Mouse (Mus musculus): ENCODE results near the gene Ranbp2. TPM values are rescaled to one million over a fixed set of nuclear protein-coding genes. Genes with fewer than 3 reads are reported as not detected.

Gene Ranbp2
- total RNA-seq (2021): 10 to 100 TPM; 89.1 to 94.5 TPM

DNA sequence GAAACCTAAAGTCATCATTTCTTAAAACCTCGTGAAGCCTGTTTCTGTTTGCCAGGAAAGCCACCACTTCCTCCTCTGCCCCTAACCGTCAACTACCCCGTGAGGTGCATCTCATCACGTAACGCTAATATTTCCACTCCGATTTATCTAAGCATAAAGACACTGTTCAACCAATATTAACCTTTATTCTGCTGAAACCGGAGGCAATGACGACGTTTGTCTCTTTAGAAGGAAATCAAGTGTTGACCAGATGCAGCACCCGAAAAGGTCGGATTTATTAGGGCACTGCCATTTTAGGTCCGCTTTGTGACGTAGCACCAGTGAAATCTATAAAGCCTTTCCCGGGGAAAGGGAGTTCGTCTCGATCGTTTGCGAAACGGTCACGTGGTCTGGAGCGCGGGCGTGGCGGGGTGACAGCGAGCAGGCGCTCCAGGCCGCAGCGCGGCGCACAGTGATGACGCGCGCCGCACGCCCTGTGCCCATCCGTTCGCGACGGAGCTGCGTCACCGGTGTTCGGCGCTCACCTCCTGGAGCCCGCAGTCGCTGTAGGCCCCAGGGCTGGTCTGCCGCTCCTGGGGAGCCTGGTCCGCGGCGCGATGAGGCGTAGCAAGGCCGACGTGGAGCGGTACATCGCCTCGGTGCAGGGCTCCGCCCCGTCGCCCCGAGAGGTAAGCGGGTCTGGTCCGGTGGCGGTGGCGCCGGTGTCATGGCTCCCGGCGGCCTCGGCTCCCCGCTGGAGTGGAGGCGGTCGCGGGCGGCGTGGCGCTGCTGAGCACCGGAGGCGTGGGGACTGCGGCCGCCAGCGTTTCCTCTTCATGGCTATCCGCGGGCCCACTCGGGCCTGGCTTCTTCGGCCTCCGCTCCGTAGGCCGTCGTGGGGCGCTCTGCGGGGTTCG lies at the start of gene Ranbp2:
Gene Ranbp2, plus strand, starts transcription at position 537 of the 896 bp plus-strand sequence.
- intact Hi-C loops (cut with DNase I): loop anchor here (5.0 kb wide), 2 partner anchors 64 to 84 kb away; no protein-coding TSS in a partner anchor
- DNase-seq (ENCODE audit: low spot score in 2 of 2): peak; percentile 99 to 100

DNA sequence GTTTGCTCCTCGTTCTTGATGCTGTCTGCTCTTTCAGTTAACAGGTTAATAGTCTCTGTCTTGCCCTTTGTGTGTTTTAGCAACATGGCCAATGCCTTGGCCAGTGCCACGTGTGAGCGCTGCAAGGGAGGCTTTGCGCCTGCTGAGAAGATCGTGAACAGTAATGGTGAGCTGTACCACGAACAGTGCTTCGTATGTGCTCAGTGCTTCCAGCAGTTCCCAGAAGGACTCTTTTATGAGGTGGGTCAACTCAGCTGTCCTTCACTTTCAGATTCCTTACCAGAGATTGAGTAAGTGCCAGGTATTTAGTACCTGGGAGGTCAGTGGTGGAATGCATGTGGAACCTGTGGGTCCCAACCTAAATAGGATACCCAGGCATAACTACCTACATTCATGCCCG lies 47.8 kb upstream of the Ranbp2 start:
- no peak for DNase-seq (ENCODE audit: low spot score in 2 of 2)
- intact Hi-C loops (cut with DNase I): no loop called here

DNA sequence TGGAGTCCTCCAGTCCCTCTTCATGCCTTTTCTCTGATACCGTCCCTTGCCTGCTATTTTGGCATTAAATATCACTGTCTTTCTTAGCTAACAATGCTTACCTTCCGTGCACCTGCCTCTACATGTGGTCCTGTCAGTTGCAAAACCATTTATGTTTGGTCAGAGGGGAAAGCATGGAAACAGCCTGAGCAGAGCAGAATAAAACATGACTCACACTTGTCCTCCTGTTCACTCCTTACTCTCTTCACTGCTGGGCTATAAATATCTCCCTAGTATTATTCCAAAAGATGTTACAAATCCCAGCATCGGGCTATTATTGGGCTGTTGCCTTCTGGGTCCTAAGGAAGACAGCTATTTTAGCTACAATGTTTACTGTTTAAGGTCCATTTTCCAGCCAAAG lies 44.9 kb upstream of the Ranbp2 start:
- intact Hi-C loops (cut with DNase I): no loop called here
- peak in 1 of 2 experiments; percentile 78 for DNase-seq (ENCODE audit: low spot score in 2 of 2)

DNA sequence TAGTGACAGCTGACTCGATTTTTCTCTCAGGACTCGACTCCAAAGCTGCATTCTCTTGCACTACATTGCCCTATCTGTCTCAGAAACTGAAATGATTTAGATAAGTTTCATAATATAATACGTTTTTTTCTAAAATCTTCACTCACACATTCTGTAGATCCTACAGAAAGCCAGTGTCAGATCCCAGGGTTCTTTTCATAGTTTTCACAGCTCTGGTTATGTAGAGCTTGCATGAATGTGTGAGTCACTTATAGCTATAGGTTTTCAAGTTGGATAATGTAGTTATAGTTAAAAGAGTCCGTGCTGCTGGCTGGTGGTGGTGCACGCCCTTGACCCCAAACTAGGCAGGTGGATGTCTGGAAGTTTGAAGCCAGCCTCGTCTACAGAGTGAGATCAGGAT lies 42.1 kb upstream of the Ranbp2 start:
- intact Hi-C loops (cut with DNase I): loop anchor here (2.0 kb wide), 1 partner anchor 22 kb away; no protein-coding TSS in a partner anchor
- peak in 1 of 2 experiments; percentile 64 for DNase-seq (ENCODE audit: low spot score in 2 of 2)

DNA sequence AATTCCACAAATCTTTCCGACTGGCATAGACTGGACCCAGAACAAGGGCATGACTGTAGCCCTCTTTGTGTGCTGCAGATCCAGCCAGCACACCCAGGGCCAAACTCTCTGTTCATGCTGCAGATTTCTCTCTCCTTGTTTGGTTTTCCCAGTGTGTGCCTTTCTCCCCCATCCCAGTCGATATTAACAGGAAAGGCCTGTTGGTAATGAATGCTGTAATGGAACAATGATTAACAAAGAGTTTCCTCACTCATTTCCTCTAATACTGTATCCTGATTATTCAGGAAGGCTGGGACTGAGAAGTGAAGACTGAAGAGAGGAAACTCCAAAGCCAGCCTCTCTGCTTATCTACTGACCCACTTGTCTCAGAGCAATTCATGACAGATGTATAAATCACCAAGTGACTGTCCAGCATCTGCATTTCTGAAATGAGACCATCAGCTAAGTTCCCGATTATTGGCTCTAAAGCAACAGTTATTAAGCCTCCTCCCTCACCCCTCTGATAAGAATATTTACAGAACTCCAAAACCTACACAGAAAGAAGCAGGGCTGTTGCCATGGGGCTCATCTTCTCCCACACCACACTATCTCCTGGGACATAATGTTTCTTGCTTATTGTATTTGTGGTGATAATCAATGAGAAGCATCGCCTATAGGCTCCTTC lies 41.3 kb upstream of the Ranbp2 start:
- no peak for DNase-seq (ENCODE audit: low spot score in 2 of 2)
- intact Hi-C loops (cut with DNase I): loop anchor here (2.0 kb wide), 1 partner anchor 23 kb away; no protein-coding TSS in a partner anchor

DNA sequence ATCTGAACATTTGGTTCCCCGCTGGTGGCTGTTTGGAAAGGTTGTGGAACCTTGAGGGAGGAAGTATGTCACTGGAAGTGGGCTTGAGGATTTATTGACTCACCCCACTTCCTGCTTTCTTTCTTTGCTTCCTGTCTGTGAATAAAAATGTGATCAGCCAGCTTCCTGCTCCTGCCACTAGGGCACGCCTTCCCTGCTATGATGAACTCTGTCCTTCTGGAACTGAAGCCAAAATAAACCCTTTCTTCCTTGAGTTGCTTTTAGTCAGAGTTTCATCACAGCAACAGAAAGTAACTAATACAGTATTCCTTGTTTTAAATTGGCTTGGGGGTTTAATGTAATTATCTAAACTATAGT lies 40.8 kb upstream of the Ranbp2 start:
- no peak for DNase-seq (ENCODE audit: low spot score in 2 of 2)
- intact Hi-C loops (cut with DNase I): loop anchor here (2.0 kb wide), 1 partner anchor 23 kb away; no protein-coding TSS in a partner anchor

DNA sequence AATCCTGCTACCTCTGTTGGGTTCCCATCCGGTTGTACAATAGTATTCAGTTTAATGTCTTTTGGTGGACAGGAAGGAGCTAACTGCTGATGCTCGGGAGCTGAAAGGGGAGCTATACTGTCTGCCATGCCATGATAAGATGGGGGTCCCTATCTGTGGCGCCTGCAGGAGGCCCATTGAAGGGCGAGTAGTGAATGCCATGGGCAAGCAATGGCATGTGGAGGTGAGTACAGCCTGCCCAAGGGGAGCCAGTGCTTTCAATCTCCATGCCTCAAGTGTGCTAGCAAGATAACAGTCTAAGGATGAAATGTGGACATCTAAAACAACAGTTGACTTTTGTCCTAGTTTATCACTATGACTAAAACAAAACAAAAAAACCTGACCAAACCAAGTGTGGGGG lies 34.4 kb upstream of the Ranbp2 start:
- intact Hi-C loops (cut with DNase I): no loop called here
- no peak for DNase-seq (ENCODE audit: low spot score in 2 of 2)

DNA sequence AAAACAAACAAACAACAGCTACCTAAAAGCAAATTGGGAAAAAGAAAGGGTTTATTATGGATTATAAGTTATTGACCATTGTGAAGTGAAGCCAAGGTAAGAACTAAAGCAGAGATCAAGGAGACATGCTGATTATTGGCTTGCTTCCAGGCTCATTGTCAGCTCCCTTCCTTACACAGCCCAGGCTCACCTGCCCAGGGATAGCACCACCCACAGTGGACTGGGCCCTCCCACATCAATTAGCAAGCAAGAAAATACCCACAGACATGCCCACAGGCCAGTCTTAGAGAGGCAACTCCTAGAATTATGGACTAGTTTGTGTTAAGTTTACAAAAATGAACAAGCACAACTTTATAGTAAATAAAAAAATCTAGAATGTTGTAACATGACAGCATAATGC lies 33.9 kb upstream of the Ranbp2 start:
- DNase-seq (ENCODE audit: low spot score in 2 of 2): no peak
- intact Hi-C loops (cut with DNase I): no loop called here

DNA sequence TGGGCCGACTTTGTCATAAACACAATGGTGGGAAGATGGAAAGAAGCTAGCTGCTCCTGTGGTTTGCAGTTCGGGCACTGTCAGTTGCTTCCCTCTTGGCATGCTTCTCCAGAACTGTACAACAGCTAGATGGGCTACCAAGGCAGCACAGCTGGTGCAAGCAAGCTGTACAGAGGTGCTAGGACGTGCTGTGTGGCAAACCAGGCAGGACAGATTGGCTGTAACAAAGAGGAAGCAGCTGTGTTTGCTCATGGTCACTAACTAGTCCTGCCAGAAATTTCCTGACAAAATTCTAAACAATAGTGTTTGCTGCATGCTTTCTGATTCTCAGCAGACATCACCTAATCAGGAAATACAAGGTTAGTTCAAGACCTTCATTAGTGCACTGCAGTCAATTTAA lies 30.0 kb upstream of the Ranbp2 start:
- intact Hi-C loops (cut with DNase I): no loop called here

DNA sequence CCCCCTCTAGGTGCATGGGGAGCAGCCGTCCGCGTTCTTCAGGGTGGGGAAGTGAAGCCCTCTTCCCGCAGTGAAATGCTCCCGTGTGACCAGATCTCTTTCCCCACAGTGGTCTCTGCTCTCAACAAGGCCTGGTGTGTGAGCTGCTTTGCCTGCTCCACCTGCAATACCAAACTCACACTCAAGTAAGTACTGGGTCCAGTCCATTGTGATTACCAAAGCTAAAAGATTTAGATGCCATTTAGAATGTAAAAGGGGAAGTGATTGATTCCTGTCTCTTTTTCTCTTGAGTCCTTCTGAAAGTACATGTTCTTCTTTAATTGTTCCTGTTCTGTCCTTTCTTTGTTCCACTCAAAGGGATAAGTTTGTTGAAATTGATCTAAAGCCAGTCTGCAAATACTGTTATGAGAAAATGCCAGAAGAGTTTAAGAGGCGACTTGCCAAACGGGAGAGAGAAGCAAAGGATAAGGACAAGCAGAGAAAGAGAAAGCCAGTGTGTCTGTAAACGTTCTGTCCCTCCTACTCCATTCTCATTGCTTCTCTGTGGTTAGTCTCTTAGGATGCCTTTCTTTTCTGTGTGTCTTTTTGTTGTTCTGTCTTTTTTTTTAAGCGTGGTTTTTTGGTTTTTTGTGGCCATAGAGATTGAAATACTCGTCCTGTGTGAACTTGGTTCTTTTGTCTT lies 28.3 kb upstream of the Ranbp2 start:
- DNase-seq (ENCODE audit: low spot score in 2 of 2): no peak
- intact Hi-C loops (cut with DNase I): no loop called here

More for the DNA sequence above, 30.0 kb upstream of the Ranbp2 start:
- no peak for DNase-seq (ENCODE audit: low spot score in 2 of 2)

DNA sequence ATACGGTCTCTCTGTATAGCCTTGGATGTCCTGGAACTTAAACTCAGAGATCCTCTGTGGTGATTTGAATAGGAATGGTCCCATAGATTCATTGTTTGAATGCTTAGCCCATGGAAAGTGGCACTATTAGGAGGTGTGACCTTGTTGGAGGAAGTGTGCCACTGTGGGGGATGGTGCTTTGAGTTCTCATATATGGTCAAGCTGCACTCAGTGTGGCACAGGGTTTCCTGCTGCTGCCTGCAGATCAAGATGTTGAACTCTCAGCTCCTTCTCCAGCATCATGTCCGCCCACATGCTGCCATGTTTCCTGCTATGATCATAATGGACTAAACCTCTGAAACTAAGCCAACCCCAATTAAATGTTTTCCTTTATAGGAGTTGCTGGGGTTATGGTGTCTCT lies 18.8 kb upstream of the Ranbp2 start:
- intact Hi-C loops (cut with DNase I): no loop called here

DNA sequence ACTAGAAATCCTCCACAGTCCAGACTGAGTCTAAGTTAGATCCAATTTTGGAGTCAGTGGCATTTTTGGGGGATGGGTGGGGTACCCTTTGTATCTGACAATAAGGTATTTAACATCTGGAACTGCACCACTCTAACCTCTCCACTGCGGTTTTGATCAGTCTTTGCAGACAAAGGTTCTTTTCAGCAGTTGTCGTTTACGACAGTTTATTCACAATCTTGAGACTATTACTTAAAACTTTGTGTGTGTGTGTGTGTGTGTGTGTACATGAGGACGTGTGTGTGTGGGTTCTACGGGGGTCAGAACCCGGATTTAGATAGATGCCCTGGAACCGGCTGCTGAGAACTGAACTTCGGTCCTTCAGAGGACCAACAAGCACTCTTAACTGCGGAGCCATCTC lies 870 bp upstream of the Ranbp2 start:
- intact Hi-C loops (cut with DNase I): loop anchor here (5.0 kb wide), 2 partner anchors 64 to 84 kb away; no protein-coding TSS in a partner anchor
- DNase-seq (ENCODE audit: low spot score in 2 of 2): peak; percentile 15 to 18

More for the DNA sequence above, 18.8 kb upstream of the Ranbp2 start:
- DNase-seq (ENCODE audit: low spot score in 2 of 2): no peak

DNA sequence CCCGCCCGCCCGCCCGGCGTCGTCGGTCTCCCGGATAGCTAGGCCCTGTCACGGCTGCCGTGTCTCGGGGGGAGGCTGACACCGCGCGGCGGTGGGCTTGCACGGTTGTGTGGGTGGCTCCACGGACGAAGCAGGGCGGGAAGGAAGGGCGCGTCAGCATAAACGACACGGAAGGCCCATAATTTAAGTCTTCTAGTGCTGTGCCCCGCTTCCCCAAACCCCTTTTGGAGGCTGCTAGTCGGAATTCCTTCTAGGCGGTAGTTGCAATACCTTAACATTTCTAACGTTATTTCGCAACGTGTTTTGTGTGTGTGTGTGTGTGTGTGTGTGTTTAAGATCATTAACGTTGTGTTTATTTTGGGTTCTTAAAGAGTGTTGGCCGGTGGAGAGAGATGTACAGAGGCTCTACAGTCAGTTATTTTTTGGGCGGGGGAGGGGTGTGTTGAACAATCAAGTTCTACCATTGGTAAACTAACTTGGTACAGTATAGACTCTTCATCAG lies 611 bp downstream of the Ranbp2 start:
- DNase-seq (ENCODE audit: low spot score in 2 of 2): peak in 1 of 2 experiments; percentile 21

DNA sequence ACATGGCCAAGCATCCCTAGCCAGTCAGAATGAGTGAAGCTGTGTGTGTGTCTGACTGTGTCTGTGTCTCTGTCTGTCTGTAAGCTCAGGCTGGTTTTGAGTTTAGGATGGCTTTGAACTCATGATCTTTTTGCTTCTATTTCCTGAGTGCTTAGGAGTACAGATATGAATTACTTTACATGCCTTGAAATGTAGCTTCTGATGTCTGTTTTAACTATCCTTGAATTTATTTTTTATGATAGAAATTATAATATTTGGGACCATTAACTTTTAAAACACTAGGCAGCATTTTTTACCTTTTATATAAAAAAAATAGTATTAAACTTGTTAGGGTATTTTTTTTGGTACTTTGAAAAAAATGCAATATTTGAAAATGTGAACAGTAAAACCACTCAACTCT lies 4.9 kb downstream of the Ranbp2 start:
- intact Hi-C loops (cut with DNase I): loop anchor here (10.0 kb wide), 1 partner anchor 157 kb away; no protein-coding TSS in a partner anchor
- no peak for DNase-seq (ENCODE audit: low spot score in 2 of 2)

More for the DNA sequence above, 611 bp downstream of the Ranbp2 start:
- intact Hi-C loops (cut with DNase I): loop anchor here (5.0 kb wide), 2 partner anchors 65 to 85 kb away; no protein-coding TSS in a partner anchor

DNA sequence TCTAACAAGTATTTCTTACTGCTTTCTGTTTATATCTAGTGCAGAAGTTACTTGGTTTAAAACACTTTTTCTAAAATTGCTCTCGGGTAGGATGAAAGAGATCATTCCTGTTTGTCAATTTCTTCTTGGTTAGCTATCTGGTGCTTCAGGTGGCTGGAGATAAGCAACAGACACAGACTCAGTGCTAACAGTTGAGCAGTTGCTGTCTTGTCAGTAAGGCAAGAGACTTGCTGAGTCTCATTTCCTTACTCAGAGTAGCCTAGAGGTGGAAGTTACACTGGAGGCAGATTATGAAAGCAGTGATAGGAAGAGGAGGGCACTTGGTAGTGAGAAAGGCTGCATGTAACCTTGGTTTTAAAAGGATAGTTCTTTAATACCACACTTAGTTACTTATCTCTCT lies 5.5 kb downstream of the Ranbp2 start:
- intact Hi-C loops (cut with DNase I): loop anchor here (10.0 kb wide), 1 partner anchor 157 kb away; no protein-coding TSS in a partner anchor
- no peak for DNase-seq (ENCODE audit: low spot score in 2 of 2)

DNA sequence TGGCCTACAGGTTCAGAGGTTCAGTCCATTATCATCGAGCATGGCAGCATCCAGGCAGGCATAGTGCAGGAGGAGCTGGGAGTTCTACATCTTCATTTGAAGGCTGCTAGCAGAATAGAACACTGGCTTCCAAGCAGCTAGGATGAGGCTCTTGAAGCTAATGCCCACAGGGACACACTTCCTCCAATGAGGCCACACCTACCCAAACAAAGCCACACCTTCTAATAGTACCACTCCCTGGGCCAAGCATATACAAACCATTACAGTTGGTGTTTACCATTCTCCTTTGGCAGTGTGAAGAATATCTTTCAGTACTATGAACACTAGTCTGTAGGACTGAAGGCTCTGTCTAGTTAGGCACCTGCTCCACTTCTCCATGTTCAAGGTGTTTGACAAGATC lies 13.2 kb downstream of the Ranbp2 start:
- DNase-seq (ENCODE audit: low spot score in 2 of 2): no peak
- intact Hi-C loops (cut with DNase I): loop anchor here (5.0 to 10.0 kb wide), 2 partner anchors 32 to 165 kb away; no protein-coding TSS in a partner anchor

DNA sequence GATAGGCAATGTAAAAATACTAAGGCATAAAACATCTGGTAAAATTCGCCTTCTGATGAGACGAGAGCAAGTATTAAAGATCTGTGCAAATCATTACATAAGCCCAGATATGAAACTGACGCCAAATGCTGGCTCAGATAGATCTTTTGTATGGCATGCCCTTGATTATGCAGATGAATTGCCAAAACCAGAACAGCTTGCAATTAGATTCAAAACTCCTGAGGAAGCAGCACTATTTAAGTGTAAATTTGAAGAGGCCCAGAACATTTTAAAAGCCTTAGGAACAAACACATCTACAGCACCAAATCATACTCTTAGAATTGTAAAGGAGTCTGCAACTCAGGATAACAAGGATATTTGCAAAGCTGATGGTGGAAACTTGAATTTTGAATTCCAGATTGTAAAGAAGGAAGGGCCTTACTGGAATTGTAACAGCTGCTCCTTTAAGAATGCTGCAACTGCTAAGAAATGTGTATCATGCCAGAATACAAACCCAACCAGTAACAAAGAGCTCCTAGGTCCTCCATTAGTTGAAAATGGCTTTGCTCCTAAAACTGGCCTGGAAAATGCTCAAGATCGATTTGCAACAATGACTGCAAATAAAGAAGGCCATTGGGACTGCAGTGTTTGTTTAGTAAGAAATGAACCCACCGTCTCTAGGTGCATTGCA lies 30.5 kb downstream of the Ranbp2 start:
- peak; percentile 26 to 78 for DNase-seq (ENCODE audit: low spot score in 2 of 2)
- intact Hi-C loops (cut with DNase I): no loop called here

DNA sequence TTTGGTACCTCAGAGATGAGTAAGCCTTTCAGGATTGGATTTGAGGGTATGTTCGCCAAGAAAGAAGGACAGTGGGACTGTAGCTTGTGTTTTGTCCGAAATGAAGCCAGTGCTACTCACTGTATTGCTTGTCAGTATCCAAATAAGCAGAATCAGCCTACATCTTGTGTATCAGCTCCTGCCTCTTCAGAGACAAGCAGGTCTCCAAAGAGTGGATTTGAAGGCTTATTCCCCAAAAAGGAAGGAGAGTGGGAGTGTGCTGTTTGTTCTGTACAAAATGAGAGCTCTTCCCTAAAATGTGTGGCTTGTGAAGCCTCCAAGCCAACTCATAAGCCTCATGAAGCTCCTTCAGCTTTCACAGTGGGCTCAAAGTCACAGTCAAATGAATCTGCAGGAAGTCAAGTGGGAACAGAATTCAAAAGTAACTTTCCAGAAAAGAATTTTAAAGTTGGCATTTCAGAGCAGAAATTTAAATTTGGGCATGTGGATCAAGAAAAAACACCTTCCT lies 31.4 kb downstream of the Ranbp2 start:
- DNase-seq (ENCODE audit: low spot score in 2 of 2): peak; percentile 18 to 72
- intact Hi-C loops (cut with DNase I): loop anchor here (1.0 kb wide), 1 partner anchor 95 kb away; no protein-coding TSS in a partner anchor
